Mouse (Mus musculus) thymus, postnatal 10 days (tissue): ENCODE data around the gene Vmn1r151.
"Not testable (repeated sequence)": the region's sequence is repeated elsewhere in the genome, so short reads cannot be mapped to it uniquely, and the experiment has no call there.

Experiments used
- DNase-seq, 2 experiments: peaks; one replicate each; pipeline ENCODE4 v3.0.0; 2021; ENCODE audit warnings: low spot score in 2 of 2

Vmn1r151 gene

GRCm38 (mm10) chr7:22499578-22499977 lies at the start of gene Vmn1r151:
Gene Vmn1r151 (minus strand): TSS chr7:22499678.
- not testable (repeated sequence) for DNase-seq

- not testable (repeated sequence) for DNase-seq
Measured at GRCm38 (mm10) chr7:22534787-22535186, 35.3 kb upstream of the Vmn1r151 start, which contains the start of gene Gm8677. Gene Gm8677 (minus strand): TSS chr7:22534887.

GRCm38 (mm10) chr7:22522667-22523066 lies 23.2 kb upstream of the Vmn1r151 start, which contains the start of gene Vmn1r152:
Gene Vmn1r152 (plus strand): TSS chr7:22522967.
- DNase-seq, result not testable (repeated sequence)

GRCm38 (mm10) chr7:22463975-22464374 lies 35.5 kb downstream of the Vmn1r151 start, which contains the start of gene Gm10665:
Gene Gm10665 (minus strand): TSS chr7:22464075.
- not testable (repeated sequence) for DNase-seq
